Mouse (Mus musculus) hindbrain, embryonic 11.5 days (tissue): Measurements from ENCODE around the gene Olfr1274-ps. TPM values are rescaled to one million over a fixed set of nuclear protein-coding genes. Genes with fewer than 3 reads are reported as not detected.
"Not testable (repeated sequence)": the region's sequence is repeated elsewhere in the genome, so short reads cannot be mapped to it uniquely, and the experiment has no call there.

Experiments
- ATAC-seq: fragments of 200-750 bp; cut with Nextera tagmentation; 2 replicates; pipeline ENCODE4 v1.8.0; 2017; ENCODE audit warnings: mild to moderate bottlenecking, moderate TSS enrichment, moderate library complexity; ENCODE audit not compliant: low FRiP score
- DNase-seq: peaks from one replicate; pipeline ENCODE4 v3.0.0-alpha.2; 2015; ENCODE audit warnings: low spot score
- H3K27ac ChIP-seq: fragments of 300-500 bp; sonication (generic); 2 replicates; pipeline ENCODE4 v1.5.1; 2014; ENCODE audit warnings: mild to moderate bottlenecking, low read depth, low read length
- H3K27me3 ChIP-seq: fragments of 300-500 bp; sonication (generic); 2 replicates; pipeline ENCODE4 v1.6.1; 2014; ENCODE audit warnings: mild to moderate bottlenecking, low read length, moderate library complexity, mixed read lengths; ENCODE audit not compliant: control insufficient read depth, insufficient read depth
- H3K36me3 ChIP-seq: fragments of 300-500 bp; sonication (generic); 2 replicates; pipeline ENCODE4 v1.6.1; 2014; ENCODE audit warnings: mild to moderate bottlenecking, low read length, moderate library complexity, mixed read lengths; ENCODE audit not compliant: control insufficient read depth, insufficient read depth
- H3K4me1 ChIP-seq: fragments of 300-500 bp; sonication (generic); replicated peaks from 2 replicates; pipeline ENCODE4 v1.6.1; 2014; ENCODE audit warnings: low read length, mixed read lengths; ENCODE audit not compliant: control insufficient read depth, insufficient read depth
- H3K4me2 ChIP-seq: fragments of 300-500 bp; sonication (generic); replicated peaks from 2 replicates; pipeline ENCODE4 v1.6.1; 2014; ENCODE audit warnings: mild to moderate bottlenecking, low read depth, low read length
- H3K4me3 ChIP-seq: fragments of 300-500 bp; sonication (generic); 2 replicates; pipeline ENCODE4 v1.5.1; 2014; ENCODE audit warnings: low read depth, low read length
- H3K9ac ChIP-seq: fragments of 300-500 bp; sonication (generic); 2 replicates; pipeline ENCODE4 v1.6.1; 2014; ENCODE audit warnings: low read depth, low read length
- H3K9me3 ChIP-seq: fragments of 300-500 bp; sonication (generic); 2 replicates; pipeline ENCODE4 v1.6.1; 2016; ENCODE audit warnings: low read length; ENCODE audit not compliant: control insufficient read depth
- WGBS: fragments of 180-500 bp; shearing (Covaris S2); extraction: QIAGEN DNeasy Blood & Tissue Kit; methylation state at CpG from one replicate; pipeline ENCODE4 v1.1.7; 2014; 5-methylcytosine and 5-hydroxymethylcytosine counted together
- polyA plus RNA-seq: library from polyadenylated mRNA; unstranded; fragments of >200 nt; fragmentation: Nextera tagmentation; extraction: Ambion mirVana; gene quantifications from 2 replicates; pipeline ENCODE4 v1.2.1, GENCODE M21; 2014

Olfr1274-ps gene
- 0.14 TPM in 1 of 2 replicates, not detected in the other for polyA plus RNA-seq

GRCm38 (mm10) chr2:90398633-90399107 lies at the start of gene Olfr1274-ps:
Olfr1274-ps (plus strand) TSS chr2:90398683.
- H3K9ac ChIP-seq, H3K4me3 ChIP-seq, H3K36me3 ChIP-seq, ATAC-seq, H3K27ac ChIP-seq, H3K4me2 ChIP-seq, DNase-seq, H3K27me3 ChIP-seq, H3K4me1 ChIP-seq, H3K9me3 ChIP-seq: not testable (repeated sequence)
- 88% methylated on average over 5 of the region's 7 CpGs for WGBS

GRCm38 (mm10) chr2:90351047-90351446 lies 47.4 kb upstream of the Olfr1274-ps start:
- not testable (repeated sequence) for H3K27ac ChIP-seq, H3K27me3 ChIP-seq, ATAC-seq, H3K4me2 ChIP-seq, H3K9ac ChIP-seq, H3K36me3 ChIP-seq, H3K4me3 ChIP-seq, H3K9me3 ChIP-seq, H3K4me1 ChIP-seq, DNase-seq
- no CpG with 5 or more reads among the region's 6 CpGs for WGBS

- H3K36me3 ChIP-seq, ATAC-seq, H3K27me3 ChIP-seq, H3K4me3 ChIP-seq, DNase-seq, H3K27ac ChIP-seq, H3K4me2 ChIP-seq, H3K9me3 ChIP-seq, H3K4me1 ChIP-seq, H3K9ac ChIP-seq: not testable (repeated sequence)
- no CpG with 5 or more reads among the region's 3 CpGs for WGBS
Observed at GRCm38 (mm10) chr2:90351540-90351939, 46.9 kb upstream of the Olfr1274-ps start.

GRCm38 (mm10) chr2:90359229-90359628 lies 39.3 kb upstream of the Olfr1274-ps start:
- H3K27me3 ChIP-seq, DNase-seq, H3K36me3 ChIP-seq, H3K4me3 ChIP-seq, ATAC-seq, H3K4me1 ChIP-seq, H3K9me3 ChIP-seq, H3K27ac ChIP-seq, H3K9ac ChIP-seq, H3K4me2 ChIP-seq: not testable (repeated sequence)
- WGBS, result no CpG with 5 or more reads among the region's 5 CpGs

GRCm38 (mm10) chr2:90360199-90360598 lies 38.3 kb upstream of the Olfr1274-ps start:
- DNase-seq, H3K27me3 ChIP-seq, H3K9ac ChIP-seq, H3K36me3 ChIP-seq, H3K9me3 ChIP-seq, H3K4me2 ChIP-seq, H3K4me3 ChIP-seq, H3K4me1 ChIP-seq, ATAC-seq, H3K27ac ChIP-seq: not testable (repeated sequence)
- WGBS, result no CpG with 5 or more reads among the region's 4 CpGs

GRCm38 (mm10) chr2:90414110-90414821 lies 15.8 kb downstream of the Olfr1274-ps start:
- WGBS, result 78% methylated on average over 4 of the region's 4 CpGs
- ATAC-seq, result not testable (repeated sequence)

GRCm38 (mm10) chr2:90422282-90422681 lies 23.8 kb downstream of the Olfr1274-ps start:
- WGBS, result 88% methylated on average over 6 of the region's 6 CpGs
- not testable (repeated sequence) for DNase-seq, H3K4me2 ChIP-seq, H3K4me1 ChIP-seq, H3K27me3 ChIP-seq, H3K27ac ChIP-seq, H3K9ac ChIP-seq, H3K36me3 ChIP-seq, H3K9me3 ChIP-seq, ATAC-seq, H3K4me3 ChIP-seq

More at GRCm38 (mm10) chr2:90414110-90414821, 15.8 kb downstream of the Olfr1274-ps start:
- H3K27ac ChIP-seq, H3K4me1 ChIP-seq, H3K27me3 ChIP-seq, H3K4me2 ChIP-seq, H3K4me3 ChIP-seq, H3K9ac ChIP-seq, H3K9me3 ChIP-seq, H3K36me3 ChIP-seq, DNase-seq: not testable (repeated sequence)

GRCm38 (mm10) chr2:90424937-90425336 lies 26.5 kb downstream of the Olfr1274-ps start:
- ATAC-seq, H3K9me3 ChIP-seq, H3K4me2 ChIP-seq, H3K27me3 ChIP-seq, H3K27ac ChIP-seq, H3K9ac ChIP-seq, DNase-seq, H3K36me3 ChIP-seq, H3K4me1 ChIP-seq, H3K4me3 ChIP-seq: not testable (repeated sequence)
- whole genome bisulfite sequencing, result no CpG with 5 or more reads among the region's 4 CpGs
